Mouse (Mus musculus) myocyte (in vitro differentiated cells): Measurements from ENCODE around the gene Cldn14. TPM values are rescaled to one million over a fixed set of nuclear protein-coding genes. Genes with fewer than 3 reads are reported as not detected.

Experiments used
- H3K27me3 ChIP-seq: one replicate; pipeline ENCODE4 v1.6.1; 2011; ENCODE audit not compliant: control insufficient read depth, insufficient read depth, insufficient read length
- H3K36me3 ChIP-seq: one replicate; pipeline ENCODE4 v1.6.1; 2011; ENCODE audit not compliant: control insufficient read depth, insufficient read depth
- H3K4me2 ChIP-seq: one replicate; pipeline ENCODE4 v1.6.1; 2011; ENCODE audit warnings: low read depth, control low read depth
- H3K4me3 ChIP-seq: one replicate; pipeline ENCODE4 v1.5.1; 2011; ENCODE audit warnings: mild to moderate bottlenecking, control low read depth, moderate library complexity
- H3K79me2 ChIP-seq: one replicate; pipeline ENCODE4 v1.6.1; 2011; ENCODE audit not compliant: control insufficient read depth, insufficient read depth
- H3ac ChIP-seq: one replicate; pipeline ENCODE4 v1.6.1; 2011; ENCODE audit not compliant: control insufficient read depth, insufficient read length
- CEBPB ChIP-seq: IDR thresholded peaks from 2 replicates; pipeline ENCODE4 v1.6.1; 2011; ENCODE audit warnings: mild to moderate bottlenecking, moderate library complexity; ENCODE audit not compliant: poor library complexity, insufficient read depth, severe bottlenecking
- E2F4 ChIP-seq: IDR thresholded peaks from one replicate; pipeline ENCODE4 v1.6.1; 2011; ENCODE audit warnings: mild to moderate bottlenecking, control low read depth, moderate library complexity; ENCODE audit not compliant: insufficient read depth
- MAX ChIP-seq: IDR thresholded peaks from one replicate; pipeline ENCODE4 v1.6.1; 2011; ENCODE audit warnings: low read depth, mild to moderate bottlenecking, control low read depth
- MYOD1 ChIP-seq, 3 experiments: IDR thresholded peaks; one replicate each; pipeline ENCODE4 v1.6.1; 2011; ENCODE audit warnings: control low read depth in 2 of 3, low read depth in 2 of 3, mild to moderate bottlenecking in 2 of 3, moderate library complexity in 1 of 3; ENCODE audit not compliant: insufficient read length in 2 of 3, control insufficient read depth in 1 of 3
- MYOG ChIP-seq, 3 experiments: IDR thresholded peaks; one replicate each; pipeline ENCODE4 v1.6.1; 2011; ENCODE audit warnings: control low read depth in 2 of 3, low read depth in 2 of 3, mild to moderate bottlenecking in 2 of 3; ENCODE audit not compliant: insufficient read length in 2 of 3, control insufficient read depth in 1 of 3, insufficient read depth in 1 of 3
- POLR2A ChIP-seq: IDR thresholded peaks from one replicate; pipeline ENCODE4 v1.6.1; 2011; ENCODE audit warnings: low read depth, mild to moderate bottlenecking, control low read depth, moderate library complexity; ENCODE audit not compliant: insufficient read length
- POLR2AphosphoS2 ChIP-seq: IDR thresholded peaks from one replicate; pipeline ENCODE4 v1.6.1; 2011; ENCODE audit warnings: low read depth, control low read depth; ENCODE audit not compliant: insufficient read length
- REST ChIP-seq: IDR thresholded peaks from one replicate; pipeline ENCODE4 v1.6.1; 2011; ENCODE audit warnings: mild to moderate bottlenecking, control low read depth, moderate library complexity; ENCODE audit not compliant: insufficient read depth, insufficient read length
- SRF ChIP-seq: IDR thresholded peaks from one replicate; pipeline ENCODE4 v1.6.1; 2011; ENCODE audit warnings: low read depth; ENCODE audit not compliant: control insufficient read depth, insufficient read length
- TCF12 ChIP-seq: IDR thresholded peaks from one replicate; pipeline ENCODE4 v1.6.1; 2011; ENCODE audit warnings: mild to moderate bottlenecking, control low read depth; ENCODE audit not compliant: poor library complexity, insufficient read depth, severe bottlenecking
- TCF3 ChIP-seq: IDR thresholded peaks from one replicate; pipeline ENCODE4 v1.6.1; 2011; ENCODE audit warnings: low read depth, control low read depth; ENCODE audit not compliant: insufficient read length
- USF1 ChIP-seq: IDR thresholded peaks from one replicate; pipeline ENCODE4 v1.6.1; 2011; ENCODE audit warnings: low read depth, mild to moderate bottlenecking, control low read depth, moderate library complexity
- polyA plus RNA-seq: library from polyadenylated mRNA; unstranded; fragments of >200 nt; fragmentation: generic; extraction: Trizol; gene quantifications from one replicate; pipeline ENCODE4 v1.2.1, GENCODE M21; 2012; ENCODE audit warnings: missing spikeins

Gene Cldn14
- polyA plus RNA-seq, 1 experiment: 0.07 TPM

GRCm38 (mm10) chr16:93942796-93943502 is 65.7 kb downstream of the Cldn14 start:
- Histone ChIP-seq H3K4me3 (no peak overlapping the region), H3K27me3 (no peaks in the 10 kb centered on the region), H3K4me2 (no peak overlapping the region), H3K79me2 (no peaks in the 10 kb centered on the region), H3ac (no peak overlapping the region), H3K36me3 (no peaks in the 10 kb centered on the region)
- TF ChIP-seq MAX (no peak), MYOG (IDR thresholded peaks at IDR 0.05; ENCODE audit: control insufficient read depth in 1 of 3, insufficient read depth in 1 of 3, insufficient read length in 2 of 3, low read depth in 2 of 3) (no peak), MYOD1 (IDR thresholded peaks at IDR 0.05; ENCODE audit: control insufficient read depth in 1 of 3, insufficient read length in 2 of 3, low read depth in 2 of 3) (no peak), POLR2A (no peak), TCF12 (no peak), POLR2AphosphoS2 (no peak), TCF3 (no peak), CEBPB (no peak), USF1 (no peak), REST (no peak), E2F4 (no peak)

DNA sequence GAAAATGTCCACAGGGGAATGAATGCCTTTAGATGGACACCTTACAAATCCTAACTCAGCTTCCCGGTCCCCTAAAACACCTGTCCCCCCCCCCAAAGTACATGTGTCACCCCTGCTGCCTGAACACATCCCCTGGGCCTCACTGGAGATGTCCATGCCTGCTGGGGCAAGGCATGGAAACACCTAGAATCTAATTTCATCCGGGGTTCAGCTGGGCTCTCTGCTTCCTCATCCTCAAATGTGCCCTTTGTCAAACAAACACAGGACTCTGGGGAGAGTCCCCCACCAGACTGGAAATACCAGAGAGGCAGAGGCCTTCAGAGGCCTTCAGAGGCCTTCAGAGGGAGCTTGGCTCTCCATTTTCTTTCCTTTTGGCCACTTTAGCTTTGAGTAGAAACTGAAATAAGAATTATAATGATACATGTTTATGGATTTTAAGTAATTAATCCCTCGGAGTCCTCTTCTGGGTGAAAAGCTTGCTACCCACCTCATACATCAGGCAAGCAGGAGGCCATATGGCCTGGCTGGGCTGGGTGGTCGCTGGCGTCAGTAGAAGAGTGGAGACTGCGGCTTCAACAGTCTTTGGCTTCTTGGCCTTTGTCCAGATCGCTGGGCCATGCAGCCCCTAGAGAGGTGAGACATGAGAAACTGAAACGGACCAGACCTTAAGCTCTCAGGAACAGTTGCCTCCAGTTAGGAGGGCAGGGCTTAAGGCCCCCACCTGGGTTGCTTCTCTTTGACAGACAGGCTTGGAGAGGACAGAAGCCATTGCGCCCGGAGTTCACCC is 66.7 kb downstream of the Cldn14 start:
- Histone ChIP-seq H3ac (no peak overlapping the region), H3K27me3 (no peaks in the 10 kb centered on the region), H3K4me3 (no peak overlapping the region), H3K36me3 (no peaks in the 10 kb centered on the region), H3K4me2 (no peak overlapping the region), H3K79me2 (no peaks in the 10 kb centered on the region)
- no peak for TF ChIP-seq REST
- TF ChIP-seq TCF3: no peak
- TF ChIP-seq SRF: no peak
- TF ChIP-seq USF1: no peak
- TF ChIP-seq POLR2A: no peak
- no peak for TF ChIP-seq MYOD1 (IDR thresholded peaks at IDR 0.05; ENCODE audit: control insufficient read depth in 1 of 3, insufficient read length in 2 of 3, low read depth in 2 of 3)
- no peak for TF ChIP-seq TCF12
- no peak for TF ChIP-seq POLR2AphosphoS2
- no peak for TF ChIP-seq CEBPB

DNA sequence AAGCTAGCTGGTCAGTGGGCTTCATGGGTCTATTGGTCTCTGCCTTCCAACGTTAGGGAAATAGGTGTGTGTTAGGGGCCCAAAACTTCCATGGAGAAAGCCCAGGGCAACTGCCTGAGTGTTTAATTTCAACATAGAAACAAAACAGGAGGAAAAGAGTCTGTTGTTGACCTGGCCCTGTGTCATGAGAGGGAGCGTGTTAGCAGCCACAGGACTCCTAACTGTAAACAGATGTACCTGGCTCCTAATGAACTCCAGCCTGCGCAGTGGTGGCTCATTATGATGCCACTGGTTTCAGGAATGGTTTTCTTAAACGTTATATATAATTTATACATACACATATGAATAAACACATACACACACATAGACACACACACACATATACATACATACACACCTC is 68.7 kb downstream of the Cldn14 start:
- no peaks in the 10 kb centered on the region for H3K79me2 ChIP-seq
- H3K4me2 ChIP-seq: no peak overlapping the region
- no peak overlapping the region for H3K4me3 ChIP-seq
- H3K27me3 ChIP-seq: no peaks in the 10 kb centered on the region
- TF ChIP-seq SRF (no peak), CEBPB (no peak), MYOD1 (IDR thresholded peaks at IDR 0.05; ENCODE audit: control insufficient read depth in 1 of 3, insufficient read length in 2 of 3, low read depth in 2 of 3) (no peak), MAX (no peak), TCF12 (no peak), USF1 (no peak), TCF3 (no peak), POLR2A (no peak), POLR2AphosphoS2 (no peak), E2F4 (no peak), MYOG (IDR thresholded peaks at IDR 0.05; ENCODE audit: control insufficient read depth in 1 of 3, insufficient read depth in 1 of 3, insufficient read length in 2 of 3, low read depth in 2 of 3) (no peak), REST (no peak)
- no peak overlapping the region for H3ac ChIP-seq
- no peaks in the 10 kb centered on the region for H3K36me3 ChIP-seq

GRCm38 (mm10) chr16:93938400-93938846 is 70.2 kb downstream of the Cldn14 start:
- peak overlapping the region; percentile 96 for H3K4me2 ChIP-seq
- no peaks in the 10 kb centered on the region for H3K27me3 ChIP-seq
- no peaks in the 10 kb centered on the region for H3K79me2 ChIP-seq
- no peaks in the 10 kb centered on the region for H3K36me3 ChIP-seq
- no peak for TF ChIP-seq MYOD1 (IDR thresholded peaks at IDR 0.05; ENCODE audit: control insufficient read depth in 1 of 3, insufficient read length in 2 of 3, low read depth in 2 of 3)
- TF ChIP-seq TCF12: no peak
- TF ChIP-seq SRF: no peak
- TF ChIP-seq MYOG (IDR thresholded peaks at IDR 0.05; ENCODE audit: control insufficient read depth in 1 of 3, insufficient read depth in 1 of 3, insufficient read length in 2 of 3, low read depth in 2 of 3): no peak
- no peak for TF ChIP-seq E2F4
- TF ChIP-seq REST: no peak
- no peak for TF ChIP-seq USF1
- no peak for TF ChIP-seq CEBPB
- TF ChIP-seq MAX: no peak
- TF ChIP-seq TCF3: no peak
- H3ac ChIP-seq: no peak overlapping the region
- H3K4me3 ChIP-seq: no peak overlapping the region
